Mouse (Mus musculus) forebrain, embryonic 13.5 days (tissue): ENCODE results near the gene Msi1. TPM values are rescaled to one million over a fixed set of nuclear protein-coding genes. Genes with fewer than 3 reads are reported as not detected.

Experiments
- ATAC-seq: fragments of 200-750 bp; cut with Nextera tagmentation; 2 replicates; pipeline ENCODE4 v1.8.0; 2017
- H3K27ac ChIP-seq: fragments of 300-500 bp; sonication (generic); 2 replicates; pipeline ENCODE4 v1.5.1; 2015; ENCODE audit warnings: inconsistent platforms, mild to moderate bottlenecking, moderate library complexity
- H3K27me3 ChIP-seq: fragments of 300-500 bp; sonication (generic); 2 replicates; pipeline ENCODE4 v1.6.1; 2015; ENCODE audit warnings: mild to moderate bottlenecking, inconsistent platforms
- H3K36me3 ChIP-seq: fragments of 300-500 bp; sonication (generic); 2 replicates; pipeline ENCODE4 v1.6.1; 2015; ENCODE audit warnings: mild to moderate bottlenecking, inconsistent platforms; ENCODE audit not compliant: poor library complexity, severe bottlenecking
- H3K4me1 ChIP-seq: fragments of 300-500 bp; sonication (generic); 2 replicates; pipeline ENCODE4 v1.6.1; 2015; ENCODE audit warnings: inconsistent platforms
- H3K4me2 ChIP-seq: fragments of 300-500 bp; sonication (generic); 2 replicates; pipeline ENCODE4 v1.6.1; 2015; ENCODE audit warnings: inconsistent platforms, mild to moderate bottlenecking, moderate library complexity
- H3K4me3 ChIP-seq: fragments of 300-500 bp; sonication (generic); 2 replicates; pipeline ENCODE4 v1.5.1; 2015; ENCODE audit warnings: mild to moderate bottlenecking, inconsistent platforms
- H3K9ac ChIP-seq: fragments of 300-500 bp; sonication (generic); 2 replicates; pipeline ENCODE4 v1.6.1; 2015; ENCODE audit warnings: mild to moderate bottlenecking, inconsistent platforms
- H3K9me3 ChIP-seq: fragments of 300-500 bp; sonication (generic); replicated peaks from 2 replicates; pipeline ENCODE4 v1.6.1; 2016; ENCODE audit warnings: inconsistent platforms
- WGBS: fragments of 180-500 bp; shearing (Covaris S2); methylation state at CpG from one replicate; pipeline ENCODE4 v1.1.7; 2015; 5-methylcytosine and 5-hydroxymethylcytosine counted together
- polyA plus RNA-seq: library from polyadenylated mRNA; unstranded; fragments of >200 nt; fragmentation: Nextera tagmentation; extraction: Ambion mirVana; gene quantifications from 2 replicates; pipeline ENCODE4 v1.2.1, GENCODE M21; 2015

The Msi1 gene
- polyA plus RNA-seq, 1 experiment from 2014 or later = 107 TPM

DNA sequence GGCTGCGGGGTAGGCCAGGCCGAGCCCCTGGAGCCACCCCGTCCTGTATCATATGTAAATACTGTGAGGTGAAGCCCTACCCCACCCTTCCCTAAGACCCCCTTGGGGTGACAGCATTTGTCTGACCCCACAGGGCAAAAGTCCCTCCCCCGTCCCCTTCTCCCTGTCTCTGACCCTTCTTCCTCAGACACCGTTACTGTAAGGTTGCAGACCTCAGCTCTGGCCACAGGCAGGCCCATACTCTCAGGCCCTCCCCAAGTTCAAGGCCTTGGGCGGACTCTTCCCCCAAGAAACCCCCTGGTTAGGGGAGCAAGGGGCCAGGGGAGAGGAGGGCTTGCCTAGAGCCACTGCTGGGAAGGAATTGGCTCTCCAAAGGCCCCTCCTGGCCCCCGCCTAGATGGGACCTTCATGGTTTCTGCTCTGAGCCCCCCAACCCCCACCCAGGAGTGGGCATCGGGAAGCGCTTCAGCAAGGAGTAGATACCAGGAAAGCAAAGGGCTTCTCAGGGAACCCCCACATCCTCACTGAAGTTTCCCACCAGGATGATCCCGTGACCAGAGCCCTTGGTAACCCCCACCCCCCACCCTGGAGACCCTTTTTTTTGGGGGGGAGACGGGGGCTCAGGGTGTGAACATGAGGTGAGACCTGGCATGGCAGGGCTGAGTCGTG, 25.2 kb downstream of the Msi1 start:
- Histone ChIP-seq H3K27me3 (no peaks in the 10 kb centered on the region), H3K27ac (peak overlapping the region; percentile 19; the same call in 1 of the 2 replicates), H3K4me3 (no peak overlapping the region), H3K9me3 (no peaks in the 10 kb centered on the region), H3K4me2 (no peak overlapping the region), H3K36me3 (peaks cover 54% of the 10 kb centered on the region), H3K9ac (no peak overlapping the region), H3K4me1 (no peaks in the 10 kb centered on the region)
- 76% methylated on average over 12 of the region's 12 CpGs for WGBS
- ATAC-seq = no peak

DNA sequence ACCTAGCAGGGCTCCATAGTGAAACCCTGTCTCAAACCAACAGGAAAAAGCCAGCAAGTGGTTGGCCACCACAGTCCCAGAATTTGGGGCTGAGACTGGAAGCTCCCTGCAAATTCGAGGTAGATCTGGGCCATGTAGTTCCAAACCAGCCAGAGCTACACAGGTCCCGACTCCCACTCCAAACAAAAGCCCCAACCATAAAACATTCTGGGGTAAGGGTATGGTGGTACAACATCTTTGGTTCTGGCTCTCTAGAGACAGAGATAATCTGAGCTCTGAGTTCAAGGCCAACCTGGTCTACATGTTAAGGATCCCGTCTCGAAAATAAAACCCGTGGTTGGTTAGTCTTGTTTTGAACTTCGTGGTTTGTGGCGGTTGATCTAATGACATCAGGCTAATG, 26.4 kb downstream of the Msi1 start:
- H3K27ac ChIP-seq = no peak overlapping the region
- H3K4me2 ChIP-seq = no peak overlapping the region

DNA sequence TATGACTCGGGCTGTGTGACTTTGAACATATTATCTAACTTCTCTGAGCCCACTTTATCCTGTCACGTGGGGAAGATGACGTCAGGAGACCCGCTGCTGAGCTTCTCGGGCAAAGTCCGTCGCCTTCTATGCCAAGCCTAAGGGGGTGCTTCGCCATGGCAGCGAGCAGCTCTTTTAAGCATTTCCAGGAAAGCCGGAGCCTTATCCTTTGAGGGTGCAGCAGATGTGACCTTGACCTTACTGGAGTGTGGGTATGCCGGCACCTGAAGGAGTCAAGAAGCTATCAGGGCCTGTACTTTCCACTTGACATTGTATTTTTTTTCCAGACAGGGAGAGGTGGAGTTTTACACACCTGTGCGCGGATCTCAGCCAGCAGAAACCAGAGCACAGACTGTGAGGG, 29.5 kb downstream of the Msi1 start:
- no peak overlapping the region for H3K4me2 ChIP-seq
- no peak overlapping the region for H3K27ac ChIP-seq
- H3K9me3 ChIP-seq = no peaks in the 10 kb centered on the region; the same call in 1 of the 2 replicates
- no peak for ATAC-seq
- WGBS = 69% methylated on average over 13 of the region's 13 CpGs
- H3K36me3 ChIP-seq = peaks cover 11% of the 10 kb centered on the region
- H3K27me3 ChIP-seq = no peaks in the 10 kb centered on the region
- H3K4me3 ChIP-seq = no peak overlapping the region
- H3K9ac ChIP-seq = no peak overlapping the region
- no peaks in the 10 kb centered on the region for H3K4me1 ChIP-seq

More for the DNA sequence above, 26.4 kb downstream of the Msi1 start:
- Histone ChIP-seq H3K4me3 (no peak overlapping the region), H3K9ac (no peak overlapping the region), H3K36me3 (peaks cover 41% of the 10 kb centered on the region), H3K4me1 (no peaks in the 10 kb centered on the region), H3K27me3 (no peaks in the 10 kb centered on the region), H3K9me3 (no peaks in the 10 kb centered on the region)
- no peak for ATAC-seq
- 83% methylated on average over 7 of the region's 7 CpGs for WGBS

DNA sequence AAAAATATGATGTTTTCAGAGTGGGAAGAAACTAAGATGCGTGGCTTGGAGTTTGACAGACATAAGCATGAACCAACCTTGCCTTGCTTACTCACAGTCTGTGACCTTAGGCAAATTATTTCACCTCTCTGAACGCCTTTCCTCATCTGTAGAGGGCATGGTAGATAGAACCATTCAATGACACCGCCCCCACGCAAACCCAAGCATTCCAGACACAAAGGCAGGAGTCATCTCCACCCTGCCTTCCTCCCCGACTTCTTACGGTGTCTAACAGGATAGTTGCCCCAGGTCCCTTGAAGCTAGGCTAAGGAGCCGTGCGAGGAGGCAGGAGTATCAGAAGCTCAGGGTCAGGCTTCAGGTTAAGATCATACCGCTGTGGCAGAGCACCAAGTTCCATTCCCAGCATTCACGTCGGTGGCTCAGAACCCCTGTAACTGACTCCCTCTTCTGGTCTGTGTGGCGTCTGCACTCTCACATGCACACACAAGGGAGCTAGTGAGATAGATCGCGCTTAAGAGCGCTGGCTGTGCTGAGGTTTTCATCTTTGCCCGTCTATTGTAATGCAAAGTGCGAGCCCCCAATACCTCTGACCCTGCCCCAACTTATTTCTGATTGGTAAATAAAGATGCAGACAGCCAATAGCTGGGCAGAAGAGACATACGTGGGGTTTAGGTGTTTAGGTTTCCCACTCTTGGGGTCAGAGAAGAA, 35.2 kb downstream of the Msi1 start:
- Histone ChIP-seq H3K9ac (no peak overlapping the region), H3K27me3 (no peaks in the 10 kb centered on the region), H3K4me2 (no peak overlapping the region), H3K4me1 (no peaks in the 10 kb centered on the region), H3K4me3 (no peak overlapping the region), H3K9me3 (no peaks in the 10 kb centered on the region; the same call in 1 of the 2 replicates), H3K36me3 (no peaks in the 10 kb centered on the region), H3K27ac (no peak overlapping the region)
- ATAC-seq = no peak
- WGBS = 78% methylated on average over 18 of the region's 18 CpGs

DNA sequence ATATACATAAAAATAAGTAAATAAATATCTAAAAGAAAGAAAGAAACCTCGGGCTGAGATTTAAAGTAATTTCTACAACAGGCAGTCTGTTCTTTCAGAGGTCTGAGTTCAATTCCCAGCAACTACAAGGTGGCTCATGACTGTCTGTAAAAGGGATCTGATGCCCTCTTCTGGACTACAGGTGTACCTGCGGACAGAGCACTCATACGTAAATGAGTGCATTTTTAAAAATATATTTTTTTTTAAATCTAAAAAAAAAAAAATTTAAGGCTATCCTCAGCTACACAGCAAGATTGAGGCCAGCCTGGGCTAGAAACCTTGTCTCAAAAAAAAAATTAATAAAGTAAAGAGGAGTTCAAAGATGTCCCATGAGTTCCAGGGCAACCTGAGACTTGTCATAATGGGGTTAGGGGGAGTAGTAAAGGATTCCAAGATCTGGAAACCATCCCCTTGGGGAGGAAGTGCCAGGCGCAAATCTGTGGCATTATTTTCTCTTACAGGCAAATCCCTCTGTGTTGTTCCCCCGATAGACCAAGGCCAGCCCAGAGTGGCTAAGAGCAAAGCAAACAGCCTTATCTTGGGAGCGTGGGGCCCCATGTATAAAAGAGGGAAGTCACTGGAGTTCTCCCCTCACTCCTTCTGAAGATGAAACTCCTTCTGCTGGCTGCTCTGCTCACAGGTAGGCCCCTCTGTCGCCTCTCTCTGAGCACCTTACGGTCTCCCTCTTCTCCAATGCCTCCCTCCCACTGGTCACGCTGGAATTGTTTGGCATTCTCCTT, 36.4 kb downstream of the Msi1 start, which contains the start of gene Pla2g1b:
Gene Pla2g1b, plus strand, starts transcription at position 621 of the 779 bp plus-strand sequence.
- WGBS = 48% methylated on average over 9 of the region's 9 CpGs
- Histone ChIP-seq H3K27me3 (no peaks in the 10 kb centered on the region), H3K4me1 (no peaks in the 10 kb centered on the region), H3K4me2 (no peak within 1 kb of the TSS), H3K9me3 (no peaks in the 10 kb centered on the region; the same call in 1 of the 2 replicates), H3K36me3 (no peaks in the 10 kb centered on the region), H3K27ac (no peak within 1 kb of the TSS), H3K4me3 (no peak within 1 kb of the TSS), H3K9ac (no peak within 1 kb of the TSS)
- ATAC-seq = no peak

DNA sequence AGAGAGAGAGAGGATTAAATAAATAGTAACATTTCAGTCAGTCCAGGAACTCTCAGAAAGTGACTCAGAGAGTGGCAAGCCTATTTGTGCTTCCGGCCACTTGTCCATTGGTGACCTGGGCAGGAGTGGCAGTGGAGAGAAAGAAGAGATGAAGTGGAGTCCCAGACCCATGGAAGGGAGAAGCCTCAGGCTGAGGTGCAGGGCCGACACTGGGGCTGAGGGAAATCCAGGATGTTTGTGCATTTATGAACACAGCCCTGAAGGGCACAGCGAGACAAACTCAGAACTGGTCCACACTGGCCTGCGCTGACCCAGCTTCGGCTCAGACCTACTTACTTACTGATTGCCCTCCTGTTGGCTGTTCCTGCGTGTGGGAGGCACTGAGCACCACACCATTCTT, 40.4 kb downstream of the Msi1 start:
- no peak overlapping the region for H3K9ac ChIP-seq
- H3K4me1 ChIP-seq = no peaks in the 10 kb centered on the region
- H3K4me3 ChIP-seq = no peak overlapping the region
- H3K27me3 ChIP-seq = no peaks in the 10 kb centered on the region
- no peaks in the 10 kb centered on the region for H3K9me3 ChIP-seq
- H3K4me2 ChIP-seq = no peak overlapping the region
- WGBS = 74% methylated on average over 6 of the region's 6 CpGs
- no peak overlapping the region for H3K27ac ChIP-seq
- no peak for ATAC-seq
- H3K36me3 ChIP-seq = no peaks in the 10 kb centered on the region

DNA sequence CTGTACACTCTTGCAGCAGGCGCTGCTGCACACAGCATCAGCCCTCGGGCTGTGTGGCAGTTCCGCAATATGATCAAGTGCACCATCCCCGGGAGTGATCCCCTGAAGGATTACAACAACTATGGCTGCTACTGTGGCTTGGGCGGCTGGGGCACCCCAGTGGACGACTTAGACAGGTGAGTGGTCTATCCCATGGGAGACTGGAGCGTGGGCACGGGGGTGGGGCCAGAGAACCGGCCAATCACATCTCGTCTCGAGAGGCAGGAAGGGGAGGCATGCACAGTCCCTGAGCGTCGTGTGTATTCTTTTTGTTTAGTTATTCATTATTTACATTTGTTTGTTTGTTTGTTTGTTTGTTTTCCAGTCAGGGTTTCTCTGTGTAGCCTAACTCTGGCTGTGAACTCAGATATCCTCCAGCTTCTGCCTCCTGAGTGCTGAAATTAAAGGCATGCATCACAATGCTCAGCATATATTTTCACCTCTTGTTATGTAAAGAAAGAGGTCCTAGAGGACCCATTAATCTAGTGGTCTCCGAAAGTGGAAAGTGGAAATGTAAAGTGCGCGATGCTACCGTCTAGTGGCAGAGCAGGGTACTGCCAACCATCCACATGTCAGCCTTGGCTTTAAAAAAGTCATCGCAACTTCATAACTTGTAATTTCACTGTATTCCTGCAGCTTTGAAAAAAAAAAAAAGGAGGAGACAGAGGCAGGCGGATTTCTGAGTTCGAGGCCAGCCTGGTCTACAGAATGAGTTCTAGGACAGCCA, 41.5 kb downstream of the Msi1 start:
- Histone ChIP-seq H3K27me3 (no peaks in the 10 kb centered on the region), H3K9ac (no peak overlapping the region), H3K36me3 (no peaks in the 10 kb centered on the region), H3K27ac (no peak overlapping the region), H3K4me3 (no peak overlapping the region), H3K4me2 (no peak overlapping the region), H3K4me1 (peaks cover 7% of the 10 kb centered on the region; the same call in 1 of the 2 replicates), H3K9me3 (no peaks in the 10 kb centered on the region)
- 39% methylated on average over 20 of the region's 20 CpGs for WGBS
- ATAC-seq = no peak

DNA sequence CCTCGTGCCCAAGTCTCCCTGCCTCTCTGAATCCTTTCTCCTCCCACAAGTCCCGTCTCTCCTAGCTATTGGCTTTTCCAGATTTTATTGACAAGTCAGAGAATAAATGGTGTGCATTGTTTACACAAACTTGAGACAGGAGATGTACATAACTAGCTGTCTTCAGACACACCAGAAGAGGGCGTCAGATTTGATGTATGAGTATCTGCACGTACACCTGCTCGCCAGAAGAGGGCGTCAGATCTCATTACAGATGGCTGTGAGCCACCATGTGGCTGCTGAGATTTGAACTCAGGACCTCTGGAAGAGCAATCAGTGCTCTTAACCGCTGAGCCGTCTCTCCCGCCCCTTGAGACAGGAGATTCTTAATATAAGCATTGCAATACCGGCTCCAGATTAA, 43.8 kb downstream of the Msi1 start:
- Histone ChIP-seq H3K27me3 (no peaks in the 10 kb centered on the region), H3K4me2 (no peak overlapping the region), H3K27ac (no peak overlapping the region)

DNA sequence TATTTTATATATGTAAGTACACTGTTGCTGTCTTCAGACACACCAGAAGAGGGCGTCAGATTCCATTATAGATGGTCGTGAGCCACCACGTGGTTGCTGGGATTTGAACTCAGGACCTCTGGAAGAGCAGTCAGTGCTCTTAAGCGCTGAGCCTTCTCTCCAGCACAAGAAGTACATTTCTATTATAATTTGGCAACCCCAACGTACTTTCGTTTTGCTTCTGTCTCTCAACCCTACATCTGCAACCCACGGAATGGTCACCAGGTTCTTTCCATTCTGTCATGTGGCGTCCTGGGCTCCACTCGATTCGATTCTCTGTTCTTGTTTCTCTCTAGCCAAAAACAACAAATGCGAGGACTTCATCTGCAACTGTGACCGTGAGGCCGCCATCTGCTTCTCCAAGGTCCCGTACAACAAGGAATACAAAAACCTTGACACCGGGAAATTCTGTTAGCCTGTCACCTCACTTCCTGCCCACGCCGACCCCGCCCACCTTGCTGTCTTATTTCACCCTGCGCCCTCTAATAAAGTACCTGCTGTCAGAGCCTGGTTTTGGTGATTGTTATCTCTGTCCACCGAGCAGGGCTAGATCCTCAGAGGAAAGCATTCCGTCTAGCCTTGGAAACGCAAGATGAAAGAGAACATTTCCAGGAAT, 44.9 kb downstream of the Msi1 start:
- 79% methylated on average over 22 of the region's 22 CpGs for WGBS
- no peak overlapping the region for H3K4me2 ChIP-seq
- no peaks in the 10 kb centered on the region for H3K9me3 ChIP-seq
- ATAC-seq = no peak
- no peak overlapping the region for H3K27ac ChIP-seq
- peaks cover under 1% of the 10 kb centered on the region; the same call in 1 of the 2 replicates for H3K27me3 ChIP-seq
- H3K9ac ChIP-seq = no peak overlapping the region
- H3K4me3 ChIP-seq = no peak overlapping the region
- peaks cover 7% of the 10 kb centered on the region; the same call in 1 of the 2 replicates for H3K4me1 ChIP-seq
- H3K36me3 ChIP-seq = no peaks in the 10 kb centered on the region; the same call in 1 of the 2 replicates

More for the DNA sequence above, 43.8 kb downstream of the Msi1 start:
- WGBS = 74% methylated on average over 10 of the region's 10 CpGs
- ATAC-seq = no peak
- Histone ChIP-seq H3K36me3 (no peaks in the 10 kb centered on the region; the same call in 1 of the 2 replicates), H3K4me1 (peaks cover 7% of the 10 kb centered on the region; the same call in 1 of the 2 replicates), H3K9me3 (no peaks in the 10 kb centered on the region), H3K4me3 (no peak overlapping the region), H3K9ac (no peak overlapping the region)

DNA sequence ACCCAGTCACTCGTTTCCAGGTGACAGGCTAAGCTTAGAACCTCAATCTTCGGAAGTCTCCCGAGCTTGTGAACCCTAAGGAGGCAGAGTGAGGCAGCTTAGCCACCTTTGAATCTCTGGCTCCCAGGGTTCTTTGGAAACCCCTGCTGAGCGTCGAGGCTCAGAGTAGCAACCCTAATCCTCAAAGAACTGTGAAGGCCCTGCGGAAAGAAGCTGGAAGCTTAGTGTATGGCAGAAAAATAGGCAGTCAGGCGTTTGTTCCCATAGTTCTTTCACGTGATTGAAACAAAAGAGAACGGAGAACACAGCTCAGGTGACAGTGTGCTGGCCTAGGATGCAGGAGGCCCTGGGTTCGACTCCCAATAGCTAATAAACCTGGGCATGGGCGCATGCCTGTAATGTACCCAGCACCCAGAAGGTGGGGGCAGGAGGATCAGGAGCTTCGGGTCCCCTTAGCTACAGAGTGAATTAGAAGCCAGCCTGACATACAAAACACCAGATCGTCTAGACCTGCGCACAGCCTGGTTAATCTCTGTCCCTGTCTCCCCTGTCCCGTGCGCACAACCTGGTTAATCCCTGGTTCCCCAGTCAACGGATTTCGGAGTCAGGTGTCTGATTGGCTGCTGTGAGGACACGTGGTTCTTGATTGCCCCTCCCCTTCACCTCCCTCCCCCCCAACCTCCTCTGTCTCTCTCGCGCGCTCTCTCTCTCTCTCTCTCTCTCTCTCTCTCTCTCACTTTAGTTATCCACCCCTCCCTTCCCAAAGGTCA, 46.1 kb downstream of the Msi1 start:
- 5% methylated on average over 22 of the region's 22 CpGs for WGBS
- no peaks in the 10 kb centered on the region; the same call in 1 of the 2 replicates for H3K36me3 ChIP-seq
- no peaks in the 10 kb centered on the region for H3K9me3 ChIP-seq
- H3K4me3 ChIP-seq = peak overlapping the region; percentile 40
- 0 out of 2 replicates have a peak overlapping the region, but pooled peaks have one; percentile 31 for H3K27ac ChIP-seq
- ATAC-seq = peak; percentile 85
- peak overlapping the region; percentile 62 for H3K4me2 ChIP-seq
- H3K27me3 ChIP-seq = peaks cover 11% of the 10 kb centered on the region
- H3K9ac ChIP-seq = peak overlapping the region; percentile 58
- H3K4me1 ChIP-seq = peaks cover 12% of the 10 kb centered on the region
